Comparison of ENCODE assay signal across 10 mouse cellular contexts in genomic region chr7:6731373-6731772, GRCm38 (mm10). TPM values are rescaled to one million over a fixed set of nuclear protein-coding genes. Genes with fewer than 3 reads are reported as not detected.
DNase-seq lines count a peak whose midpoint lies in the region; ATAC-seq and TF ChIP-seq lines count a peak whose summit lies in the region.
"Had no signal": no experiment of that assay in that cellular context is flagged by ENCODE, and none has a peak within 500 bp of the region (broad histone marks: within the 10 kb centered on the region; RNA-seq: fewer than 3 reads in every experiment).

No protein-coding gene starts in this region.

- peak overlapping the region; percentile 58 for H3K4me2 ChIP-seq in kidney, embryonic 16.5 days (replicated peaks; ENCODE audit: low read depth, low read length)
- H3K4me2 ChIP-seq in forebrain, embryonic 12.5 days: peak overlapping the region; percentile 62
- peak overlapping the region; percentile 69 for H3K4me2 ChIP-seq in intestine, postnatal 0 days (replicated peaks; ENCODE audit: low read depth)
- H3K4me2 ChIP-seq in myocyte (ENCODE audit: low read depth): peak overlapping the region; percentile 56

- H3K27me3 ChIP-seq in kidney, embryonic 16.5 days (ENCODE audit: insufficient read depth, low read length): no peaks in the 10 kb centered on the region
- H3K27me3 ChIP-seq in forebrain, embryonic 12.5 days: no peaks in the 10 kb centered on the region
- H3K27me3 ChIP-seq in intestine, postnatal 0 days (replicated peaks; ENCODE audit: control insufficient read depth, insufficient read depth, low read length): no peaks in the 10 kb centered on the region
- no peaks in the 10 kb centered on the region for H3K27me3 ChIP-seq in myocyte (ENCODE audit: control insufficient read depth, insufficient read depth, insufficient read length)

- H3K9ac ChIP-seq in kidney, embryonic 16.5 days (replicated peaks; ENCODE audit: low read length): no peak overlapping the region
- H3K9ac ChIP-seq in forebrain, embryonic 12.5 days: peak overlapping the region; percentile 48
- H3K9ac ChIP-seq in intestine, postnatal 0 days (ENCODE audit: low read depth, low read length): no peak overlapping the region

- no peak for TF ChIP-seq CTCF in intestine, postnatal 0 days (IDR thresholded peaks at IDR 0.05; ENCODE audit: low read depth)

- no peaks in the 10 kb centered on the region for H3K4me1 ChIP-seq in kidney, embryonic 16.5 days (ENCODE audit: insufficient read depth, low read length)
- H3K4me1 ChIP-seq in forebrain, embryonic 12.5 days: no peaks in the 10 kb centered on the region
- H3K4me1 ChIP-seq in intestine, postnatal 0 days (replicated peaks; ENCODE audit: control insufficient read depth, insufficient read depth, low read length): no peaks in the 10 kb centered on the region

- H3K79me2 ChIP-seq in myocyte (ENCODE audit: control insufficient read depth, insufficient read depth): peaks cover 23% of the 10 kb centered on the region

- no peak for DNase-seq in kidney, postnatal 25 days
- DNase-seq in adrenal gland, adult 18-20 months (ENCODE audit: low spot score in 2 of 2): no peak
- DNase-seq in embryo, embryonic 10 days (ENCODE audit: low spot score): no peak
- DNase-seq: kidney, adult 8-10 months had no signal

- no peaks in the 10 kb centered on the region for H3K36me3 ChIP-seq in kidney, embryonic 16.5 days (ENCODE audit: insufficient read depth, low read length)
- H3K36me3 ChIP-seq in forebrain, embryonic 12.5 days (replicated peaks): no peaks in the 10 kb centered on the region
- no peaks in the 10 kb centered on the region for H3K36me3 ChIP-seq in intestine, postnatal 0 days (ENCODE audit: control insufficient read depth, insufficient read depth)
- H3K36me3 ChIP-seq in myocyte (ENCODE audit: control insufficient read depth, insufficient read depth): no peaks in the 10 kb centered on the region
- H3K36me3 ChIP-seq: G1E had no signal

- H3ac ChIP-seq in myocyte (ENCODE audit: control insufficient read depth, insufficient read length): no peak overlapping the region

- peak overlapping the region; percentile 63 for H3K4me3 ChIP-seq in kidney, embryonic 16.5 days (ENCODE audit: low read length)
- peak overlapping the region; percentile 58 for H3K4me3 ChIP-seq in forebrain, embryonic 12.5 days (replicated peaks)
- H3K4me3 ChIP-seq in intestine, postnatal 0 days (ENCODE audit: low read depth, low read length): peak overlapping the region; percentile 52; the same call in 1 of the 2 replicates
- peak overlapping the region; percentile 74 for H3K4me3 ChIP-seq in myocyte

- no peak for TF ChIP-seq POLR2A in myocyte (IDR thresholded peaks at IDR 0.05; ENCODE audit: insufficient read length, low read depth)

- no peak overlapping the region for H3K27ac ChIP-seq in kidney, embryonic 16.5 days (ENCODE audit: low read length)
- H3K27ac ChIP-seq in forebrain, embryonic 12.5 days: no peak overlapping the region
- no peak overlapping the region for H3K27ac ChIP-seq in intestine, postnatal 0 days (ENCODE audit: low read depth, low read length)

- WGBS in kidney, embryonic 16.5 days: 47% methylated on average over 3 of the region's 3 CpGs
- 49% methylated on average over 3 of the region's 3 CpGs for WGBS in forebrain, embryonic 12.5 days
- WGBS in intestine, postnatal 0 days: 56% methylated on average over 3 of the region's 3 CpGs

- peaks cover 37% of the 10 kb centered on the region for H3K9me3 ChIP-seq in kidney, embryonic 16.5 days (ENCODE audit: low read length)
- peaks cover 42% of the 10 kb centered on the region for H3K9me3 ChIP-seq in forebrain, embryonic 12.5 days
- peaks cover 8% of the 10 kb centered on the region; the same call in 1 of the 2 replicates for H3K9me3 ChIP-seq in intestine, postnatal 0 days (ENCODE audit: control insufficient read depth)

- ATAC-seq in kidney, embryonic 16.5 days (ENCODE audit: low FRiP score, low TSS enrichment): no peak
- no peak for ATAC-seq in forebrain, embryonic 12.5 days (ENCODE audit: low FRiP score)
- ATAC-seq in intestine, postnatal 0 days: no peak
- no peak for ATAC-seq in frontal cortex, adult (ENCODE audit: low TSS enrichment)

TF ChIP-seq in myocyte, 11 proteins besides CTCF, POLR2A, EP300 and RAD21:
- TF ChIP-seq MAX (IDR thresholded peaks at IDR 0.05; ENCODE audit: low read depth) (no peak), MYOD1 (IDR thresholded peaks at IDR 0.05; ENCODE audit: control insufficient read depth in 1 of 3, insufficient read length in 2 of 3, low read depth in 2 of 3) (no peak), SRF (IDR thresholded peaks at IDR 0.05; ENCODE audit: control insufficient read depth, insufficient read length, low read depth) (no peak), TCF3 (IDR thresholded peaks at IDR 0.05; ENCODE audit: insufficient read length, low read depth) (no peak), CEBPB (IDR thresholded peaks at IDR 0.05; ENCODE audit: insufficient read depth, poor library complexity, severe bottlenecking) (no peak), TCF12 (IDR thresholded peaks at IDR 0.05; ENCODE audit: insufficient read depth, poor library complexity, severe bottlenecking) (no peak), POLR2AphosphoS2 (IDR thresholded peaks at IDR 0.05; ENCODE audit: insufficient read length, low read depth) (no peak), REST (IDR thresholded peaks at IDR 0.05; ENCODE audit: insufficient read depth, insufficient read length) (no peak), MYOG (IDR thresholded peaks at IDR 0.05; ENCODE audit: control insufficient read depth in 1 of 3, insufficient read depth in 1 of 3, insufficient read length in 2 of 3, low read depth in 2 of 3) (no peak), E2F4 (IDR thresholded peaks at IDR 0.05; ENCODE audit: insufficient read depth) (no peak), USF1 (IDR thresholded peaks at IDR 0.05; ENCODE audit: low read depth) (no peak)
TF ChIP-seq in myocyte: peak in this region for 0.

RNA-seq across cellular contexts. Expression of gene Usp29, which starts 1.0 kb away (rescaled TPM):
- polyA plus RNA-seq in kidney, embryonic 16.5 days (2015; fragmentation: Nextera tagmentation; extraction: Ambion mirVana): 5.2 and 6.5 TPM in 2 replicates
- polyA plus RNA-seq in forebrain, embryonic 12.5 days (2016; fragmentation: Nextera tagmentation; extraction: Ambion mirVana): 19.5 and 21.0 TPM in 2 replicates
- 0.68 and 0.71 TPM in 2 replicates for polyA plus RNA-seq in intestine, postnatal 0 days (2015; fragmentation: Nextera tagmentation; extraction: Ambion mirVana)
- polyA plus RNA-seq in myocyte (2012; fragmentation: generic; extraction: Trizol): 1.1 TPM
- 1 to 10 TPM in 1 of 2 experiments, under 1 TPM in 1; 0.80 to 1.4 TPM for total RNA-seq in adrenal gland, adult 18-20 months (2021)

RNA-seq across cellular contexts. Expression of gene Peg3, which starts 1.1 kb away (rescaled TPM):
- polyA plus RNA-seq in kidney, embryonic 16.5 days (2015; fragmentation: Nextera tagmentation; extraction: Ambion mirVana): 145 and 166 TPM in 2 replicates
- polyA plus RNA-seq in forebrain, embryonic 12.5 days (2016; fragmentation: Nextera tagmentation; extraction: Ambion mirVana): 119 and 132 TPM in 2 replicates
- polyA plus RNA-seq in intestine, postnatal 0 days (2015; fragmentation: Nextera tagmentation; extraction: Ambion mirVana): 15.6 and 16.6 TPM in 2 replicates
- 39.2 TPM for polyA plus RNA-seq in myocyte (2012; fragmentation: generic; extraction: Trizol)
- total RNA-seq in adrenal gland, adult 18-20 months (2021): 10 to 100 TPM; 24.5 to 32.1 TPM

RNA-seq across cellular contexts. Expression of gene Zim1, which starts 35.1 kb away (rescaled TPM):
- 3.1 and 3.8 TPM in 2 replicates for polyA plus RNA-seq in kidney, embryonic 16.5 days (2015; fragmentation: Nextera tagmentation; extraction: Ambion mirVana)
- polyA plus RNA-seq in forebrain, embryonic 12.5 days (2016; fragmentation: Nextera tagmentation; extraction: Ambion mirVana): 0.80 and 1.1 TPM in 2 replicates
- polyA plus RNA-seq in intestine, postnatal 0 days (2015; fragmentation: Nextera tagmentation; extraction: Ambion mirVana): 0.71 and 0.73 TPM in 2 replicates
- 2.0 TPM for polyA plus RNA-seq in myocyte (2012; fragmentation: generic; extraction: Trizol)
- total RNA-seq in adrenal gland, adult 18-20 months (2021): 1 to 10 TPM; 1.1 to 3.5 TPM
- polyA plus RNA-seq: G1E had no signal
